Mouse (Mus musculus): Measurements from ENCODE around the gene Cmc4.

GRCm38 (mm10) chrX:75370197-75370596, 46.2 kb downstream of the Cmc4 start:
- TF ChIP-seq CTCF (IDR thresholded peaks at IDR 0.05; ENCODE audit: insufficient read depth, low read depth, low read length) (no peak), POLR2A (IDR thresholded peaks at IDR 0.05; ENCODE audit: insufficient read depth, low read depth, low read length) (no peak)
